Mouse (Mus musculus) embryo, embryonic 11.5 days (tissue): Measurements from ENCODE around the gene Tmbim1.
A peak's percentile ranks its signal among the peaks of the same experiment; 100 is the strongest.
"Not testable (repeated sequence)": the region's sequence is repeated elsewhere in the genome, so short reads cannot be mapped to it uniquely, and the experiment has no call there.

ENCODE experiments used
- DNase-seq: peaks from one replicate; pipeline ENCODE4 v3.0.0-alpha.2; 2012; ENCODE audit warnings: low read depth, low spot score

Tmbim1 gene

DNA sequence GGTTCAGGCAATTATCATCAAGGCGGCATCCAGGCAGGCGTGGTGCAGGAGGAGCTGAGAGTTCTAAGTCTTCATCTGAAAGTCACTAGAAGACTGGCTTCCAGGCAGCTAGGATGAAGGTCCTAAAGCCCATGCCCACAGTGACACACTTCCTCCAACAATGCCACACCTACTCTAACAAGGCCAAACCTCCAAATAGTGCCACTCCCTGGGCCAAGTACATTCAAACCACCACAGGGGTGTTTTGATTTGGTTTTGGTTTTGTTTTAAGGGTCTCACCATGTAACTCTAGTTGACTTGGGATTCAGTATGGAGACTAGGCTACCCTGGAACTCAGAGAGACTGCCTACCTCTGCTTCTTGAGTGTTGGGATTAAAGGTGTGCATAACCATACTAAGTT is at the start of gene Tmbim1:
Tmbim1 (minus strand) TSS at position 101 of the 400 bp plus-strand sequence.
- DNase-seq: no peak

DNA sequence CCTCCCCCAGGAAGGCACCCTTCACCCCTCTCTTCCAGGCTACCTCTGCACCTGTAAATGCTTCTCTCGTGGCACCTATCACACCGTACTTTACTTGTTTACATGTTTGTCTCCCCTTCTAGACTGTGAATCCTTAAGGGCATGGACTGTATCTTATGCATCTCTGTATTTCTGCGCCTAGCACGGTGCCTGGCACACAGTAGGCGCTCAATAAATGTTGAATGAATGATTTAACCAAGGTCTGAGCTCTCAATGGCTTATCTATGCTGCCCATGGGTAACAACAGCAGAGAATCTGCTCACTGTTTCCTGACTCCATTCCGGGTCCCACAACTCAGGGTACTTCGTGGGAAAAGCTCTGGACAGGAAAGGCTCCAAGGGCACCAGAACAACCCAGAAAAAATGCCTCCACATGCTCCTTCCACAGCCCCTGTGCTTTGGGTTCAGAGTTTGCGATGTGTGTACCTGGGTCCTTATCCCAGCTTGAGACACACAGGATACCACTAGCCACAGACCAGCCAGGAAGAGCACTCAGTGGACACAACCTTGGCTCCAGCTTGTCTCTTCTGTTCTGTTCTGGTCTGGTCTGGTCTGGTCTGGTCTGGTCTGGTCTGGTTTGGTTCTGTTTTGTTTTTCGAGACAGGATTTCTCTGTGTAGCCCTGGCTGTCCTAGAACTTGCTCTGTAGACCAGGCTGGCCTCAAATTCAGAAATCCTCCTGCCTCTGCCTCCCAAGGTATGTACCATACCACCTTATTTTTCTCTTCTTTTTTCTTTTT is 48.2 kb upstream of the Tmbim1 start:
- no peak for DNase-seq

DNA sequence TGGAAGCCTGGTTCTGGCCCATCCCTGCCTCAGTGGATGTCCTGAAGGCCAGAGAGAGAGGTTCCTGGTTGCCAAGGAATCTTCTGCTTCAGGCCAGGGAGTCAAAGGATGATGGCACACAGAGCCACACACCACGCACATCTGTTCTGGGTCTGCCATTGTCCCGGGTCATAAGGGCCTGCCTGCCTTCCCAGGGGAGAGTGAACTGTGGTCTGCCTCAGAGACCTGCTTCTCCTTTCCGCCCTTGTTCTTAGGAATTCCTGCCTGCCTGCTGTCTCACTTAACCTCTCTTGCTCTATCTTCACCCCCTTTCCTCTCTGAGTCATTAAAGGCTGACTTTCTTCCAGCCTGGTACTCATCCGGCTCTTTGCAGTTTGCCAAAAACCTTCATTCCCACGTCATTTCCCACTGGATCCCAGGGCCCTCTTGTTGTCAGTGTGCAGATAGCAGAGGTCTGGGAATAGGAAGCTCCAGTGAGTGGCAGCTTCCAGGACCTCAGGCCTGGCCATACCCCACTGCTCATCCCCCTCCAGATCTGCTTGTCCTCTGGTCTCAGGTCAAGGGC is 47.2 kb upstream of the Tmbim1 start:
- no peak for DNase-seq

DNA sequence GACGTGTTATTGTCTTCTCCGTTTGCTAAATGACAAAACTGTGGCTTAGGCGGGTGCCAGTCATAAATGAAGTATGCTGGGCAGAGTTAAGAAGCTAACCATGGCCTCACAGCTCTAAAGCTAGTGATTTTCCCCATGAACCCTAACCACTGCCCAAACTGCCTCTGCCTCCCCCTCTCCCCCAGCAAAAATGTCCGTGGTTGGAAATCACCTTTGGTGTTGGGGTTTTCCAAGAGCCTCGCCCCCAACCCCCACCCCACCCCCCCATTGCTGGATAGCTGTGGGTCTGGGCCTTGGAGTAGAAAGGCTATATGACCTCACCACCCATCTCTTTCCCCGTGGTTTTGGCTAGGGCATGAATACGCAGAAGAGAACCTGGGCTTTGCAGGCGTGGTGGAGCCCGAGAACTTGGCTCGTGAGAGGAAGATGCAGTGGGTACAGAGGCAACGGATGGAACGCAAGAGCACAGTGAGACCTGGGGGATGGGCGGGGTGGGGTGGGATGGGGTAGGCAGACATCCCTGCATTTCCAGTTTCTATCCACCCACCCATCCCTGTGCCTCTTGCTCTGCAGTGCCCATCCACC is 45.9 kb upstream of the Tmbim1 start:
- DNase-seq: no peak

GRCm38 (mm10) chr1:74344163-74344916 is 38.9 kb upstream of the Tmbim1 start:
- no peak for DNase-seq

DNA sequence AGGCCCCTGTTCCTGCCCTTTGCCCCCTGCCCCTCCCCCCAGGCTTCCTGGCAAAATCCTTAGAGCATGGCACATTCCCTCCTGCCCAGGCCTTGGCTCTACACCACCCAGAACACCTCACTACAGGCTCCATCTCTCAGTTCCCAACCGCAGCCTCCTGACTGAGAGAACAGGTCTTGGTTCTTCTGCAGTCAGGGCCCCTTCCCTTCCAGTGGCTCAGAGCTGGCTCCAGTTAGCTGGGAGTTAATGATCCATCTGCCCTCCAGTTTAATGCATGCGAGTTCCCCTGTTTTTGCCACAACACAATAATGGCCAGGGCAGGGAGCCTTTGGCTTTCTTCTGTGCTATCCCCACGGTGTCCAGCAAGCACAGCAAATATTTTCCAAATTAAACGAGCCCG is 37.7 kb upstream of the Tmbim1 start:
- no peak for DNase-seq

DNA sequence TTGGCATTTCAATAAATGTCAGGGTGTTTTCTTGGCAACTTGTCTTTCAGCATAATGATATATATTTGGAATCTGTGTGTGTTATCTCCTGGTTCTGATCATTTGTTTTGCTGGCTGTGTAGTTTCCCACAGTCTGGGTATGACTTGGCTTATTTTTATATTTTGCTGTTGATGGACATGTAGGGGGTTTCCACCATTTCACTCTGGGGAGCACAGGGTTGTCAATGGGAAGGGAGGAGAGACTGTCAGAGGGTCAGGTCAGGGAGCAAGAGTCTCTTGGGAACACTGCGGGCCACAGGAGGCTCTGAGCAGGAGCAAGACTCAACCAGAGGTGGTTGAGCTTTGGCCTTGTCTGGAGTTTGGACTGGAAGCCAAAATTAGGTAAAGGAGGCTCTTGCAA is 36.9 kb upstream of the Tmbim1 start:
- no peak for DNase-seq

- DNase-seq: no peak
Measured at GRCm38 (mm10) chr1:74341898-74342297, 36.5 kb upstream of the Tmbim1 start.

- not testable (repeated sequence) for DNase-seq
Measured at GRCm38 (mm10) chr1:74340992-74341391, 35.6 kb upstream of the Tmbim1 start.

GRCm38 (mm10) chr1:74340361-74340764 is 34.9 kb upstream of the Tmbim1 start:
- no peak for DNase-seq

- DNase-seq: no peak
Measured at GRCm38 (mm10) chr1:74339917-74340316, 34.5 kb upstream of the Tmbim1 start.

DNA sequence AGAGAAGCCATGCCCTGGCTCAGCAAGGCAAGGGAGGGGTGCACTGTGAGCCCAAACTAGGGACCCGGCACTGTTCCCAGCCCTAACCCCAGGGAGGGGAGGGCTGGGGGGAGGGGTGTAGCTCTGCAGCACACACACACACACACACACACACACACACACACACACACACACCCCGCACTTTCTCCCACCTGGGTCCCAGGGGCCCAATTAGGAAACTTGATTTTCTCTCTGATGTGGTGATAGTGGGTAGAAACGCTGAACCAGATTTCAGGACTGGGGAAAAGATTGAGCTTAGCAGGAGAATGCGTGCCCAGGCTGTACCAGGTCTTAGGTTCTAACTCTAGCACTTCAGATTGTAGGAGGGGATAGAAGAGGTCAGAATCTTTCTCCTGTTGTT is 33.2 kb upstream of the Tmbim1 start:
- no peak for DNase-seq

DNA sequence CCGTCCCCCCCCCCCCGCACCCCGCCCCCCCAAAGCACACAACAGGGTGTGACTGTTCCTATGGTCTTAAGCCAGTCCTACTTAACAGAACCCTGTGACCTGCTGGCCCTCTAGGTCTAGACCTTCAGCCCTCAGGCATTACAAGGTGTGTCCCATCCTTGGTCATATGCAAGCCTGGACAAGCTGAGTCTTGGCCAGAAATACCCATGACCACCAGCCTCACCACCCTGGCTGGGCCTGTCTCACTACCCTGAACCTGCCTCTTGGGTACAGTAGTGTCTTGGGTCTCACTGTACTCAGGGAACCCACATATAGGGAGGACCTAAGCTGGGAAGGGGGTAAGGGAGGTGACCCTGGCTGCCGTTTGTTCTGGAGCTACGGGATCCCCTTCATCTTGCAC is 32.6 kb upstream of the Tmbim1 start:
- DNase-seq: no peak

- no peak for DNase-seq
Measured at GRCm38 (mm10) chr1:74337241-74337771, 31.9 kb upstream of the Tmbim1 start.

DNA sequence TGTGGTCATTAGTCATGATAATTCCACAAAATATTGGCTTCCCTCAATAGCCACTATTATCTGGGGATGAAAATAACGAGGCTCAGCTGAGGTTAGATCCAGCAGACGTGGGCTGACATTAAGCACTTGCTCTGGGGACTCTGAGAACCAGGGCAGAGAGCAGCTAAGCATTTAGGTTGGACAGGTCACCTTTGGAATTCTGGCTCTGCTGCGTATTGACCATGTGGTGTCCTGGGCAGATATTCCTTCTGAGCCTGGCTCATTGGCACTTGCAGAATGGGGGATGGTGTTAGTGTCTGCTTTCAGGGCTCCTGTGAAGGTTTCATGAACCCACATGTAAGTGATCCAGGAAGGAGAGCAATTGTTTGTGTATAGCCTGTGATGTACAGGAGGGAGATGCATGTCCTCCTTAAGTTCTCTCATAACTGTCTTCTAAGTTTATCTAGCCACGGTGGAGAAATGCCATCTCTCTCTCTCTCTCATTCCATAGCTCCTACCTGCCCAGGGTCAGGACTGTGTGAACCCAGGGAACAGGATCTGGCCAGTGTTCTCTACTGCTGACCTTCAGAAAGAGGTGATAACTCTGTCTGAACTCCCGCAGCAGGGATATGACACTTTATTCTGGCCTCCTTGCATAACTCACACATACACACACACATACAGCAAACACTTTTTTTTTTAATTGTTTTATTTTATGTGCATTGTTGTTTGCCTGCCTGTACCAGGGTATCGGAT is 30.2 kb upstream of the Tmbim1 start:
- no peak for DNase-seq

DNA sequence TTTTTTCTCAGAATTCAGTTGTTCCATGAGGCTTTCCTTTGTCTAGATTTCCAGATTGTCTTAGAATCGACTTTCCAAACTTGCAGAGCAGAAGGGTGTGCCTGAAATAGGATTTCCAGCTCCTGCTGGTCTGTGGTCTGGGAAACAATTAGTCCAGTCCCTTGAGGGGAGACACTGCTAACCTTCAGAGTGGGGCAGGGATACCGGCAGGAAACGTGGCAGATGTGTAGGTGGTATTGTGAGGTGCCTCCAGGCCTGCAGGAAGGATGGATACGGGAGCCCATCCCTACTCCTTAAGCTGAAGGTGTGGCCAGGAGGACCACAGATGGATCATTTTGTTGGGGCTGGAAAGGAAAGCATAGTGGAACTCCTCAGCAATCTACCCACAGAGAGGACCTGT is 29.6 kb upstream of the Tmbim1 start:
- no peak for DNase-seq

DNA sequence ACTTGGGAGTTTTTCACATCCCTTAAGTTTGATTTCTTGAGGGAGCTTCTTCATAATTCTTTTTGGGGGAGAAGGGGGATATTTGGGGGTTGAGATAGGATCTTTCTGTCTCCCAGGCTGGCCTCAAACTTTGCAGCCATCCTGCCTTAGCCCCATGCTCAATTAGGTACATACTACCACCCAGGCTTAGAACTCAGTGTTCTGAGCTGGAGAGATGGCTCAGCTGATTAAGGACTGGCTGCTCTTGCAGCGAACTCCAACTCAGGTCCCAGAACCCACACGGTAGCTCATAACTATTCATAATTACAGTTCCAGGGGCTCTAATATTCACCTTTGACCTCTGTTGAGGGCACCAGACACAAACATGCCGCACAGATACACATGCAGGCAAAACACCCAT is 29.2 kb upstream of the Tmbim1 start:
- DNase-seq: no peak

- DNase-seq: no peak
Measured at GRCm38 (mm10) chr1:74332930-74333329, 27.5 kb upstream of the Tmbim1 start.

GRCm38 (mm10) chr1:74332241-74332763 is 26.9 kb upstream of the Tmbim1 start:
- DNase-seq: peak; percentile 93

DNA sequence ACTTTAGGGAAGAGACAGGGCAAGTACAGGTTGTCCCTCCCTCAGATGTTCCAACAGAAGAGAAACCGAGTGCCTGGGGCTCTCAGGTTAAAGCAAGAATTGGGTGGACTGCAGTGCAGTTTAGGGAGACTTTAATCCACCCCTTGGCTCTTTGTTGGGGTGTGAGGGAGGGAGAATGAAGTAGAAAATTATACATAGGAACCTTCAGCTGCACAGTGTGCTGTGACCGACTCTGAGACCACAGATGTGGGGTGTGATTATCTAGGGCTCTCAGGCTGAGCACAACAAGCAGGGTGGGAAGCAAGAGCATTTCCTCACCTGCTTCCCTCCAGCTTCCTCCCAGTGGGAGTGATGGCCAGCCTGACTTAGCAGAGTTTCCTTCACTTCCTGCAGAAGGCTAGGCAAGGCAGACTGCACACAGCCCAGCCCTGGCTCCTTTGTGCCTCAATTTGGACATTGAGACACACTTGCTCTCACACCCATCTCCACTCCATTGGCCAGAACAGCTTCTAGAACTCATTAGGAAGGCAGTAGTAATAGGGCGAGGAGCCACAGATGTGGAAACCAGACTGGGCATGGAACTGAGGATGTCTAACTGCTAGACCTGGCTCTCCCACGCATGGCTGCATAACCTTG is 25.7 kb upstream of the Tmbim1 start:
- DNase-seq: no peak
